Mouse (Mus musculus): Measurements from ENCODE around the gene Helq.

The Helq gene

DNA sequence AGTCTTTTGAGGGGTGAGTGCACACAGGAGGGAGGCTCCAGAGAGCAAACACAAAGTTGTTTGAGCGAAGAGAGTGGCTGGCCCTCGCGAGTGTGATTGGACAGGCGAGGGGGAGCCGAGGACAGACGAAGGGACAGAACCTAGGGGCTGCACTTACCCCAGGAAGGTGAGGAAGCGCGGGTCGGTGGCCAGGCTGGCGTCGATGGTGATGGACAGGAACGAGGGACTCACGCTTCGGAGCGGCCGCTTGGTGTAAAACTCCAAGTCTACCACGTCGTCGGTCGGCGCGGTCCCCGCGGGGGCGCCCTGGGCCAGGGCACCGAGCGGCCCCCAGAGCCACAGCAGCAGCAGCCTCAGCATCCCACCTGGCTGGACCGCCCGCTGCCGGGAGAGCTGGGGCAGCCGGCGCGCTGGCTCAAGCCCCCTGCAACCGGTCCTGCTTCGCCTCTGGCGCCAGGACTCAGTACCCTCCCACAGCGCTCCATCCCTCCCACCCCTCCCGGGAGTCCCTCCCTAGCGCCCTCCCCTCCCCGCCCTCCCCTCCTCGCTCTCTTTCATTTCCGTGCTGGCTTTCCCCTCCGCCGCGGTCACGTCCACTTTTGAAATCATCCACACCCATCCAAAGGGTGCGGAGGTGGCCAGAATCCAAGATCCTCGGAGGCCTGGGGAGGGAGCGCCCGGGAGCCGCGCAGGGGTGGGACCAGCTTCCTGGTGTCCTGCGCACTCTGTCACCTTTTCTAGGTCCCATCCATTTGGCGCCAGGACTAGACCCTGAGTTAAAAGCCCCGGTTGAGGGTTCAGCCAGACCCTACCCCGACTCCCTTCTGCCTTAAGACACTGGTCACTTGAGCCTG is 78.9 kb downstream of the Helq start, which contains the start of gene Hpse:
TSS of gene Hpse (minus strand) at position 482 of the 854 bp plus-strand sequence.
- in situ Hi-C loops (cut with MboI; ENCODE audit: unreplicated experiment in 2 of 2) = loop anchor here (5.0 kb wide), 5 partner anchors 33 to 78 kb away; partner anchors contain the start of genes Coq2 (in 1 of the 2), Helq (in 1 of the 2) and Mrps18c (in 1 of the 2)

DNA sequence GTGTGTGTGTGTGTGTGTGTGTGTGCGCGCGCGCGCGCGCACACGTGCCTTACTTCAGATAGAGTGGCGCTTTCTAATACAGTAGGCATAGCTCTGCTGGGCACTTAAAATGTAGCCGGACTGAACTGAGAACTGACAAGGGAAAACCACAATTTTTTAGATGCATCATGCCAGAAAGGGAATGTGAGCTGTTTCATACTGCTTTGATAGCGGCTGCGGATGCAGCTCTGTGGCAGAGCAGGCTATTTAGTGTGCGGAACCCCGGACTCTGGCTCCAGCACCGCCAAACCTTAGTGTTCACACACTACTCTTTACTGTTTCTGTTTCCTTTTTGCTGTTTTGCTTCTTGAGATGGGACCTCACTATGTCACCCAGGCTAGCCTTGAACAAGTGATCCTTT is 81.6 kb downstream of the Helq start:
- in situ Hi-C loops (cut with MboI; ENCODE audit: unreplicated experiment in 2 of 2) = loop anchor here (5.0 kb wide), 3 partner anchors 34 to 39 kb away; partner anchors contain the start of gene Coq2 (in 1 of the 2)
